Mouse (Mus musculus) kidney, embryonic 15.5 days (tissue): Measurements from ENCODE around the gene Mogat1. TPM values are rescaled to one million over a fixed set of nuclear protein-coding genes. Genes with fewer than 3 reads are reported as not detected.

Experiments used
- polyA plus RNA-seq: library from polyadenylated mRNA; unstranded; fragments of >200 nt; fragmentation: Nextera tagmentation; extraction: Ambion mirVana; gene quantifications from 2 replicates; pipeline ENCODE4 v1.2.1, GENCODE M21; 2015

The Mogat1 gene
- polyA plus RNA-seq, 1 experiment from 2014 or later = 0.47 TPM

Other genes starting within 250 kb of the Mogat1 start
- 20.0 and 21.7 TPM in 2 replicates for gene Sgpp2, start 200.6 kb upstream of the Mogat1 start, polyA plus RNA-seq
- 137 and 139 TPM in 2 replicates for gene Farsb, start 22.1 kb upstream of the Mogat1 start, polyA plus RNA-seq
- gene BC035947, start 1.2 kb downstream of the Mogat1 start, polyA plus RNA-seq = 0.57 and 1.1 TPM in 2 replicates
- 70.2 and 71.6 TPM in 2 replicates for gene Acsl3, start 146.8 kb downstream of the Mogat1 start, polyA plus RNA-seq
- gene Utp14b, start 147.0 kb downstream of the Mogat1 start, polyA plus RNA-seq = 3.2 and 3.7 TPM in 2 replicates